Mouse (Mus musculus) spleen, adult 2 months (tissue): ENCODE measurements at regions not wholly inside any gene's neighbourhood (a gene's known extent, or its start where the extent isn't known, plus 50 kb on each side); places are given as distances from the start of the nearest gene placed in this dataset.

Experiments used
- CTCF ChIP-seq: fragments of 200-500 bp; IDR thresholded peaks from 2 replicates; pipeline ENCODE4 v1.5.1; 2011; ENCODE audit warnings: mild to moderate bottlenecking, inconsistent platforms; ENCODE audit not compliant: insufficient read depth, insufficient read length, insufficient replicate concordance; ENCODE audit errors: extremely low read depth
- POLR2A ChIP-seq: fragments of 200-500 bp; IDR thresholded peaks from 2 replicates; pipeline ENCODE4 v1.6.1; 2011; ENCODE audit warnings: low read depth, low read length, inconsistent platforms

GRCm38 (mm10) chr5:77488969-77489368, 81.1 kb upstream of the Igfbp7 start:
- TF ChIP-seq CTCF (no peak), POLR2A (no peak)
